Mouse (Mus musculus): Measurements from ENCODE around the gene Mis18a. TPM values are rescaled to one million over a fixed set of nuclear protein-coding genes. Genes with fewer than 3 reads are reported as not detected.

Gene Mis18a
- polyA plus RNA-seq (2015; fragmentation: Illumina TruSeq; extraction: RNeasy Lipid Tissue Mini Kit (QIAGEN cat#74804); ENCODE audit: insufficient read depth, low replicate concordance) = 29.4 TPM

DNA sequence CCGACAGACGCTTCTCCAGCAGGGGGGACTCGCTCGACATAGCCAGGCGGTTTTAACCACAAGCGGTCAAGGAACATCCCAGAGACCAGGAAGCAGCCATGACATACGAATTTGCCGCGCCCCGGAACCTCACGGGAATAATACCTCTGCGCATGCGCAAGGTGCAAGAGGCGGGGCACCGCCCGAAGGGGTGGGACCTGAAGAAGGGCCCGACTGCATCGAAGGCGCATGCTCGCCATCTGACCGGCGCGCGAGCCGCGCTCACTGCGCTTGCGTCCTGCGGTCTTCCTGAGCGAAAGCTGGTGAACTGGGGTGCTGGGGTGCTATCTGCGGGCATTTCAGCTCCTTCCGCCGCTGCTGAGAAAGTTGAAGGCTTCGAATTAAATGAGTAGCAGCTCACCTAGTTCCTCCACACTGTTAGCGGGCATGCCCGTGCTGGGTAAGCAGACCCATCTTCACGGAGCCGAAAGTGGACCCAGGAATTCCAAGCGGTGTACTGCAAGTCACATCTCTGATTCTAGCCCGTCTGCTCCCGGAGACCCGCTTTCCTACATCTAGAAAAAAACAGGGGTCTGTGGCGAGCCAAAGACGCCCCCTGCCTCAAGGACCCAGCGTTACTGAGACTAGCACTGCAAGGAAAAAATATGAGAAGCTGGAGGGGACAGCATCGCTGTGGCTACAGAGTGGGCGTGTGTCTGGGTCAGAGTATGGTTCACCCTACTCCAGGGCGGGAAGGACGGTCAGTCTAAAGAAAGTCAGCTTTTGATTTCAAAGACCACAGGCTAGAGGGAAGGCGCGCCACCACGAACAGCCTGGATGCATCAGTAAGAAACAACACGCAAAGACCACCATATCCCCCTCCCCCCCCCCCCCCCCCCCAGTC is at the start of gene Mis18a:
Gene Mis18a (minus strand): TSS at position 172 of the 883 bp plus-strand sequence.

GRCm38 (mm10) chr16:90738092-90738956 is 11.1 kb upstream of the Mis18a start, which contains the start of gene Mrap:
Gene Mrap, plus strand, starts transcription at chr16:90738207.

Other genes starting within 250 kb of the Mis18a start
- gene Mrap, start 10.8 kb upstream of the Mis18a start, polyA plus RNA-seq (2015; fragmentation: Illumina TruSeq; extraction: RNeasy Lipid Tissue Mini Kit (QIAGEN cat#74804); ENCODE audit: insufficient read depth, low replicate concordance) = 1.8 TPM
- gene Urb1, start 83.0 kb upstream of the Mis18a start, polyA plus RNA-seq (2015; fragmentation: Illumina TruSeq; extraction: RNeasy Lipid Tissue Mini Kit (QIAGEN cat#74804); ENCODE audit: insufficient read depth, low replicate concordance) = 12.0 TPM
- gene Eva1c, start 99.3 kb upstream of the Mis18a start, polyA plus RNA-seq (2015; fragmentation: Illumina TruSeq; extraction: RNeasy Lipid Tissue Mini Kit (QIAGEN cat#74804); ENCODE audit: insufficient read depth, low replicate concordance) = 1.6 TPM
- 24.1 TPM for gene Cfap298, start 207.7 kb upstream of the Mis18a start, polyA plus RNA-seq (2015; fragmentation: Illumina TruSeq; extraction: RNeasy Lipid Tissue Mini Kit (QIAGEN cat#74804); ENCODE audit: insufficient read depth, low replicate concordance)